Mouse (Mus musculus) G1E (cell line): ENCODE measurements around the gene Zfp617. TPM values are rescaled to one million over a fixed set of nuclear protein-coding genes. Genes with fewer than 3 reads are reported as not detected.
A peak's percentile ranks its signal among the peaks of the same experiment; 100 is the strongest.
"Not testable (repeated sequence)": the region's sequence is repeated elsewhere in the genome, so short reads cannot be mapped to it uniquely, and the experiment has no call there.

Experiments
- ATAC-seq: 2 replicates; pipeline ENCODE4 v1.8.0; 2016; ENCODE audit warnings: mild to moderate bottlenecking; ENCODE audit not compliant: insufficient number of reproducible peaks, poor library complexity, low FRiP score, severe bottlenecking; ENCODE audit errors: extremely low read depth
- DNase-seq: peaks from one replicate; pipeline ENCODE4 v3.0.0; 2012; ENCODE audit warnings: low spot score
- H3K27me3 ChIP-seq: 2 replicates; pipeline ENCODE4 v1.6.1; 2012; ENCODE audit warnings: mild to moderate bottlenecking, low read length, inconsistent platforms; ENCODE audit not compliant: insufficient read depth
- H3K36me3 ChIP-seq: replicated peaks from 2 replicates; pipeline ENCODE3; 2012; ENCODE audit warnings: mild to moderate bottlenecking, inconsistent platforms
- H3K4me1 ChIP-seq: 2 replicates; pipeline ENCODE4 v1.6.1; 2012; ENCODE audit warnings: low read depth, low read length, inconsistent platforms, mixed read lengths; ENCODE audit not compliant: insufficient read depth
- H3K4me3 ChIP-seq: 2 replicates; pipeline ENCODE4 v1.5.1; 2012; ENCODE audit warnings: low read depth, mild to moderate bottlenecking, inconsistent platforms, low read length, moderate library complexity, mixed read lengths
- H3K9me3 ChIP-seq: replicated peaks from 2 replicates; pipeline ENCODE4 v1.6.1; 2012; ENCODE audit warnings: inconsistent platforms
- CTCF ChIP-seq: IDR thresholded peaks from 2 replicates; pipeline ENCODE4 v1.5.1; 2012; ENCODE audit warnings: low read depth, low read length, inconsistent platforms, mixed read lengths
- GATA1 ChIP-seq: IDR thresholded peaks from 2 replicates; pipeline ENCODE4 v1.6.1; 2012; ENCODE audit warnings: borderline replicate concordance, low read length, inconsistent platforms, mixed read lengths
- GATA2 ChIP-seq: IDR thresholded peaks from 2 replicates; pipeline ENCODE4 v1.6.1; 2012; ENCODE audit warnings: low read depth, low read length, inconsistent platforms, borderline replicate concordance
- POLR2AphosphoS5 ChIP-seq: IDR thresholded peaks from 2 replicates; pipeline ENCODE4 v1.6.1; 2012; ENCODE audit warnings: low read depth, low read length, inconsistent platforms; ENCODE audit not compliant: insufficient replicate concordance
- TAL1 ChIP-seq: conservative IDR thresholded peaks from 2 replicates; pipeline ENCODE4 v1.6.1; 2012; ENCODE audit warnings: low read depth, low read length, inconsistent platforms, mixed read lengths
- polyA plus RNA-seq: library from polyadenylated mRNA; stranded (reverse); fragments of >175 nt; gene quantifications from 2 replicates; pipeline ENCODE4 v1.2.3, GENCODE M21; 2012
- total RNA-seq, 2 experiments: library from RNA; stranded (forward) in 1 of 2; stranded (reverse) in 1 of 2; fragments of 200-1000 nt in 1 of 2; fragments of >200 nt in 1 of 2; fragmentation: Nextera tagmentation in 1 of 2; gene quantifications; 2 replicates each; pipeline ENCODE4 v1.2.3; 2014 to 2017

Gene Zfp617
- total and polyA plus RNA-seq, 3 experiments: 3.0 to 45.1 (median 31.7) TPM

GRCm38 (mm10) chr8:71940293-71941208 lies 32.1 kb downstream of the Zfp617 start:
- H3K9me3 ChIP-seq: peaks cover 2% of the 10 kb centered on the region; the same call in 1 of the 2 replicates
- H3K36me3 ChIP-seq: no peaks in the 10 kb centered on the region
- H3K4me3 ChIP-seq: no peak overlapping the region
- ATAC-seq: peak; percentile 45
- H3K4me1 ChIP-seq: peaks cover 8% of the 10 kb centered on the region
- TF ChIP-seq CTCF: no peak
- no peak for TF ChIP-seq GATA2
- no peak for TF ChIP-seq GATA1
- no peak for TF ChIP-seq POLR2AphosphoS5
- no peak for TF ChIP-seq TAL1
- H3K27me3 ChIP-seq: peaks cover 10% of the 10 kb centered on the region; the same call in 1 of the 2 replicates
- DNase-seq: no peak

DNA sequence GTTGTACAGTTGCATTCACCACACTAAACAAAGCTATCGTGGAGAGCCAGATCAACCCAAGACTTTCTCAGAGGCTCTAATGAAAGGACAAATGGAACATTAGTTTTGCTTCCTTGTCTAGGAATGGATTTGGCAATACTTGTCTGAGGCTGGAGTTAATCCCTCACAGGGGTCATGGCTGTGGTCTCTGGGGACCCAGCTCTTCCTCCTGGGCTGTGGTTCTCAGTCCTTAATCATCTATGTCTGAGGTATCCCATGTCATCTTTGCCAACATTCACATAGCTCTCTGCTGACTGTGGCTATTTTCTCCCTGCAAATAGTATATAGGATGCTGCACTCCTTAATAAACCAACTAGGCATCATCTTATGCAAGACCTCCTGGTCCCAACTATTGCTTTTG lies 33.3 kb downstream of the Zfp617 start:
- H3K4me3 ChIP-seq: no peak overlapping the region
- H3K9me3 ChIP-seq: no peaks in the 10 kb centered on the region
- peaks cover 8% of the 10 kb centered on the region for H3K4me1 ChIP-seq
- ATAC-seq (no peak), DNase-seq (no peak)
- H3K36me3 ChIP-seq: no peaks in the 10 kb centered on the region
- peaks cover 10% of the 10 kb centered on the region; the same call in 1 of the 2 replicates for H3K27me3 ChIP-seq
- TF ChIP-seq TAL1: no peak
- TF ChIP-seq CTCF: no peak
- no peak for TF ChIP-seq GATA2
- TF ChIP-seq GATA1: no peak
- TF ChIP-seq POLR2AphosphoS5: no peak

DNA sequence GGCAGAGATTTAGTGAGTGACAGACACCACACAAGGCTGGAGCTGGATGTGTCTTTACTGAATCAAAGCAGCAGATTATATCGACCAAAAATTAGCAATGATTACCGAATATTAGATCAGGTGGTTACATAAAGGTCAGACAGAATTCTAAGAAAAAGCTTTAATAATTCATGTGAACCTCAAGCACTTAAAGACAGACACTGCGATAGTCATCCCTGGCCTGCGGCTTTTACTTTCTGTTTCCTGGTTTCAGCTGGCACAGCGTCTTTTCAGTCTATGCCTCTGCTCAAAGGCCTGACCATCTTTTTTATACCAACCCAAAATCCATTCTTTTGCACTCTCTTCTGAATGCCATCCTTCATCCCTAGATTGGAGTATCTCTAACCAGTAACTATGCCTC lies 40.2 kb downstream of the Zfp617 start:
- ATAC-seq: no peak
- Histone ChIP-seq H3K36me3 (peaks cover 8% of the 10 kb centered on the region), H3K9me3 (no peaks in the 10 kb centered on the region), H3K4me1 (peaks cover 26% of the 10 kb centered on the region), H3K27me3 (peaks cover 10% of the 10 kb centered on the region; the same call in 1 of the 2 replicates), H3K4me3 (no peak overlapping the region)
- no peak for DNase-seq
- TF ChIP-seq GATA1: no peak
- no peak for TF ChIP-seq TAL1
- no peak for TF ChIP-seq POLR2AphosphoS5
- TF ChIP-seq CTCF: no peak
- no peak for TF ChIP-seq GATA2

DNA sequence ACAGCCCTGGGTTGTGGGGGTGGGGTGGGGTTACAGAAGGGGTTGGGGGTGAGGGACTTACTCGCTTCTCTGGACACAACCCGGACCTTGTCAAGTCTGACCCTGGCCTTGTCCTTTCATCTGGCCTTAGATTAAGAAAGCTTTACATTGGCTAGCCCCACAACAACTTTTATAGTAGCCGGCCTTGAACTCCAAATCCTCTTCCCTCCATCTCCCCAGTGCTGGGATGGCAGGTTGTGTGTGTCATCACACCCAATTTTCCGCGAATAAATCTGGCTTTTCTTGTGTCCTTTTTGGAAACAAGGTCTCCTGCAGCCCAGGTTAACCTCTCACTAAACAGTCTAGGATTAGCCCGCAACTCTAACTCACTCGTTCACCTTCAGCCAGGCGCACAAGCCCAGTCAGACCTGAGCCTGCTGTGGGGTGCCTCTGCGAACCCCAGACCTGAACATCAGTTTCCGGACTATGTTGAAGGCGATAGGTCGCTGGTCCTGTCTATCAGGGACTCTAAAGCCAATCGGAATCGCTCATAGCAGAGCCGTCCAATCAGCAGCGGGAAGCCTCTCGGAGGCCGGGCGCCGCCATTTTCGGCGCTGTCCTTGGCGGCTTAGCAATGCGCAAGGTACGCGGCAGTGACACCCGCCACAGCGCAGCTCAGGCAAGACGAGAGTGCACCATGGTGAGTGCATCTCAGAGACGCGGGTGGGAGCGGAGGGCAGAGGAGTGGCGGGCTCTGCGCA lies 42.2 kb downstream of the Zfp617 start, which contains the start of gene Zfp961:
Gene Zfp961, plus strand, starts transcription at position 557 of the 740 bp plus-strand sequence.
- Histone ChIP-seq H3K4me1 (peaks cover 26% of the 10 kb centered on the region), H3K9me3 (no peaks in the 10 kb centered on the region), H3K27me3 (no peaks in the 10 kb centered on the region; the same call in 1 of the 2 replicates), H3K4me3 (peak within 1 kb of the TSS; percentile 83), H3K36me3 (peaks cover 21% of the 10 kb centered on the region)
- DNase-seq (peak; percentile 94), ATAC-seq (peak; percentile 100)
- no peak for TF ChIP-seq POLR2AphosphoS5
- no peak for TF ChIP-seq GATA1

DNA sequence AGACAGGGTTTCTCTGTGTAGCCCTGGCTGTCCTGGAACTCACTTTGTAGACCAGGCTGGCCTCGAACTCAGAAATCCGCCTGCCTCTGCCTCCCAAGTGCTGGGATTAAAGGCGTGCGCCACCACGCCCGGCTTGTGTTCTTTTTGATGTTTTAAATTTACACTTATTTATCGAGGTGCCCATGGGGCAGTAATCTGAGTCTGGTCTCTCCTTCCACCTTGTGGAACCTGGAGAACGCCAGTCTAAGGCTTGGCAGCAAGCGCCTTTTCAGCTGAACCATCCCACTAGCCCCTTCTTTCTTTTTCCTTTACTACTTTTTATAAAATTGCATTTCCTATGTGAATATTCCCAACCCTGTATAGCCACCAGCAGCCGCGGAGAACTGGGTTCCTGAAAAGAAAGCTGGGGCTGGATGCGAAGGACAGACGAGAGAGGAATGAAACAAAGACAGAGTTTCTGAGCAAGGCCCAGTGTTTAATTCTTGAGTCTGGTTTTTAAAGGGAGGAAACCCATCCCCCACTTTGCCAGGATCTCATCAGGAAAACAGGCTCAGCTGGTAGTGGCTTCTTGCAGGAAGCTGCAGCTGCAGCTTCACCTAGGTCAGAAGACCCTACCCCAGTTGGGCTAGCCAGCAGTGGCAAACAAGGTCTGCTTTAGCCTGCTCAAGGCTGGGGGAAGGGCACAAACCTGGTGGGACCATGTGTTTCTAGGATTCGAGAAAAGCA lies 43.2 kb downstream of the Zfp617 start:
- TF ChIP-seq GATA2: no peak
- ATAC-seq (no peak), DNase-seq (no peak)
- peak overlapping the region; percentile 83 for H3K4me3 ChIP-seq
- H3K4me1 ChIP-seq: peaks cover 26% of the 10 kb centered on the region
- peaks cover 21% of the 10 kb centered on the region for H3K36me3 ChIP-seq
- no peaks in the 10 kb centered on the region for H3K9me3 ChIP-seq
- H3K27me3 ChIP-seq: no peaks in the 10 kb centered on the region

GRCm38 (mm10) chr8:71952489-71952888 lies 44.1 kb downstream of the Zfp617 start:
- no peaks in the 10 kb centered on the region for H3K9me3 ChIP-seq
- TF ChIP-seq POLR2AphosphoS5 (no peak), GATA2 (no peak), CTCF (no peak), GATA1 (no peak), TAL1 (no peak)
- peaks cover 21% of the 10 kb centered on the region for H3K36me3 ChIP-seq
- DNase-seq (no peak), ATAC-seq (no peak)
- H3K27me3 ChIP-seq: no peaks in the 10 kb centered on the region
- H3K4me1 ChIP-seq: peaks cover 26% of the 10 kb centered on the region
- H3K4me3 ChIP-seq: no peak overlapping the region; the same call in 1 of the 2 replicates

GRCm38 (mm10) chr8:71952961-71953700 lies 44.7 kb downstream of the Zfp617 start:
- DNase-seq: not testable (repeated sequence)

More at GRCm38 (mm10) chr8:71952961-71953700, 44.7 kb downstream of the Zfp617 start:
- not testable (repeated sequence) for H3K9me3 ChIP-seq, H3K27me3 ChIP-seq, ATAC-seq, H3K4me3 ChIP-seq
- Histone ChIP-seq H3K36me3 (peaks cover 23% of the 10 kb centered on the region), H3K4me1 (peaks cover 26% of the 10 kb centered on the region)
